Mouse (Mus musculus): ENCODE measurements at regions not wholly inside any gene's neighbourhood (a gene's known extent, or its start where the extent isn't known, plus 50 kb on each side); places are given as distances from the start of the nearest gene placed in this dataset.
"Not testable (repeated sequence)": the region's sequence is repeated elsewhere in the genome, so short reads cannot be mapped to it uniquely, and the experiment has no call there.

DNA sequence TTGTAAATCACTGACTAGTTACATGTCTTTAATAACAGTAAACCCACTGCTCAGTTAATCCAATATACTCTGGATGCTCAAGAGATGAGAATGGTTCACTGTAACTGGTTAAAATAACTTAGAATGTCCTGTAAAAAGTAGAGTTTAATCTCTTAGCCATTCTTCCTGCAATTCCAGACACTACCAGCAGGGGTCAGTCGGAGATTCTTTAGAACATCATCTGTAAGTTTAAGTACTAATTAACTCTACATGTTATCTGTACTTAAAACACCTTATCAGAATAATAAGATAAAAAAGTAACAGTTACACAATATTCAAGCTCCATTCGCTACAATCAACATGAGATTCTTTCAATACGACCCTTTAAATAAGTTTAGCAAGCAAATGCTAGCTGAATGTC lies 58.7 kb upstream of the Olig3 start:
- no peak for DNase-seq (ENCODE audit: low spot score in 2 of 2)

DNA sequence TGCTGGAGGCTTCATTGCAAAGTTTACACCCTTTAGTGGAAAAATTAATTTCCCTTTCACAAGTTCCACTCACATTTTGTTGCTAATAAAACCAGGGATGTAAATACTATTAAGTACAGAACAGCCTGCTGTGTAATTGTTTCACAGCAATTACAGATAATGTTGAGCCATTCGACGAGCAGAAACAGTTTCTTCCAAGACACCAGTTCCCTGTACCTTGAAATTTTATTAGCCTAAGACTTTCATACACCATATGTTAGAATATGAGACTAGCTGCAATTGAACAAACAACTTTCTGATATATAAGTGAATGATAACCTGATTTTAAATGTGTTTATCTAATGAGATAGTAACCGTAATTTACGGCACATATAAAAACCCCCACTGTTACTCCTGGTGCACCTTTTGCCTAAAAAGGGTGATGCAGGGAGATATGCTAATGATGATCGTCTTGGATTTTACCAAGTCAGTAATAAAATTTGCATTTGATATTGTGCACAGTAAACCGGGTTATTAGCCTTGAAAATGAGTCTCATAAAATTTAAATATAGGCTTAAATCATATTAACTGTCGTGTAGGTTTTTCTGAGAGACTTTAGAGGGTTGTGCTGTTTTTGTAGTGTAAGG lies 60.8 kb upstream of the Olig3 start:
- DNase-seq (ENCODE audit: low spot score in 2 of 2): no peak

DNA sequence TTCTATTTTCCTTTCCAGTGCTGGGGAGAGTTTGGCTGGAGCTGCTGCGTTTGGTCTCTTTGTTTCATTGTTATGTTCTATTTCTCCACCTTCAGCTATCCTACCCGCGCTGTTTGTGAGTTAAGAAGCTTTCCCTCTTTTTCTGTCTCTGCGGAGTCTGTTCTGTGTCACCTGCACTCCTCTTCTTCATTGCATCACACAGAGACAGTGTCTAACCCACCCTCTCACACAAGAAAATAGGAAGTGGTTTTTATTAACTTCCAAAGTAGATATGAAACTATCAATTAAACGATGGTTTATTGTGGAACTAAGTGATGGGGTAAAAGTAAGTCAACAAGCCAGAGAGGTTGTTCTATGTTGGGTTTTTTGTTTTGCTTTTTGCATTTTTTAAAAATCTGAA lies 64.9 kb upstream of the Olig3 start:
- no peak for DNase-seq (ENCODE audit: low spot score in 2 of 2)

DNA sequence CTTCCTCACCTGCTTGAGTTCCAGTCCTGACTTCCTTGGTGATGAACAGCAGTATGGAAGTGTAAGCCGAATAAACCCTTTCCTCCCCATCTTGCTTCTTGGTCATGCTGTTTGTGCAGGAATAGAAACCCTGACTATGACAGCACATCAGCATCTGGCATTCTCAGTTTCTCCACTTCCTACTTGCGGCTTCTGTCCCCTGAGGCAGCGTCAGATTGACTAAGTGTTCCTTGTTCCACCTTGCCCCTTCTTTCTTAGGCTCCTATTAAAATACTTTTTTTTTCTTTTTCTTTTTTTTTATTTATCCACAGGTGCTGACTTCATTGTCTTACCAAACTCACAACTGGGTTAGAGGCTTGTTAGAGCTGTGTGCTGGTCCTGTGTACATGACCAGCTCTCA lies 65.3 kb upstream of the Olig3 start:
- not testable (repeated sequence) for DNase-seq (ENCODE audit: low spot score in 2 of 2)

DNA sequence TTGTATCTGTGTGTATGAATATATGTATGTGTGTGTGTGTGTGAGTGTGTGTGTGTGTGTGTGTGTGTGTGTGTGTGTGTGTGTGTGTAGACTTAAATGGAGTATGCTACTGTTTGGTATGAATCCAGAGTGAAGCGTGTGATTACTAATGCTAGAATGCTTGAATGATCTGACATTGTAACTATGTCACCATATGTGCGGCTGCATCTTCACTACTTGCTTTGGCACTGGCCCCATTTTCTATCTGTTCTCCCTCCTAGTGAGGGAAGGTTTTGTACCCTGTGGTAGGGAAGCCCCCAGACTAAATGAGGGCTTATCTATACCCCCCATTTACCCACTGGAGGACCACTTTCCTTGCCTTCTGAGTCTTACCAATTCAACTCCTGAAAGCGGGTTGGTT lies 74.2 kb upstream of the Olig3 start:
- DNase-seq (ENCODE audit: low spot score in 2 of 2): no peak

DNA sequence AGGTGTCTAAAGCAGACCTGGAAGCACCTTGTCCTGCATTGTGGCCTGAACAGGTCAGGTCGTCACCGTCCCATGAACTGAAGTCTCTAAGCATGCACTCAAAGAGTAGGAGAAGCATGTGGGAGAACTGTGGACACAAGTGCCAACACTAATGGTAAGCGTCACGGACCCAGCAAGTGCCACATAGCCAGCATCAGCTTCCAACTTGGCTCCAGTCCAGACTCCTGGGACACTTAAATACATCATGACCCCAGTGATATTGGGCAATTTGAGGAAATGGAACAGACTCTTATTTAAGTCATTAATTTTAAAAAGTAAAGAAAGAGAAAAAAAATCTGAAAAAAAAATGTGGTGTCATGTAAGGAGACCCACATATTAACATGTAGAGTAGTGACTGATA lies 75.3 kb upstream of the Olig3 start:
- DNase-seq (ENCODE audit: low spot score in 2 of 2): no peak

DNA sequence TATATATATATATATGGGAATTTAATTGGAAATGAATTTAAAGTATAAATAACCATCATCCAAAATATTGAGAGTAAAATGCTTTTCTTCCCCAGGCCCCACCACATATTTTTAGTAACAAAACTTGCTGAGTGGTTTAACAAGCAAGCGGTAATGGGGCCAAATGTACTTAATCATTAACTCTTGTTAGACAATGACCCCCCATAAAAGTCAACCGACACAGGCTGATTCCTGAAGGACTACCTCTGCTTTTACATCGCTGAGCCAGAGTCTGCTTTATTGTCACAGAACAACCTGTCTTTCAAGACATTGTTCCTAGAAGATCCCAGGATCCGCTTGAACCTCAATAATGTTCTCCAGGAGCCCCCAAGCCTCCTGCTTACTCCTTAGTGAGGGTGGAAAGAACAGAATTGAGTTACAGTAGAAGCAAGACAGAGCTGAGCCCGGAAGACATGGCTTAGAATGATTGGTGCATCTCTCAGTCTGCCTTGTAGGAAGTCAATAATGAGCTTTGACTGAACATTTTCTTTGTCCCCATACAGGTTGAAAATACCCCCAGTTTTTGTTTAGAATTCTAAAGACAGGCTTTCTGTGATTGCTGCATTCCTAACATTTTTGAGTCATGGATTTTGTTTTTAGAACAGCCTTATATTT lies 78.0 kb upstream of the Olig3 start:
- DNase-seq (ENCODE audit: low spot score in 2 of 2): no peak

DNA sequence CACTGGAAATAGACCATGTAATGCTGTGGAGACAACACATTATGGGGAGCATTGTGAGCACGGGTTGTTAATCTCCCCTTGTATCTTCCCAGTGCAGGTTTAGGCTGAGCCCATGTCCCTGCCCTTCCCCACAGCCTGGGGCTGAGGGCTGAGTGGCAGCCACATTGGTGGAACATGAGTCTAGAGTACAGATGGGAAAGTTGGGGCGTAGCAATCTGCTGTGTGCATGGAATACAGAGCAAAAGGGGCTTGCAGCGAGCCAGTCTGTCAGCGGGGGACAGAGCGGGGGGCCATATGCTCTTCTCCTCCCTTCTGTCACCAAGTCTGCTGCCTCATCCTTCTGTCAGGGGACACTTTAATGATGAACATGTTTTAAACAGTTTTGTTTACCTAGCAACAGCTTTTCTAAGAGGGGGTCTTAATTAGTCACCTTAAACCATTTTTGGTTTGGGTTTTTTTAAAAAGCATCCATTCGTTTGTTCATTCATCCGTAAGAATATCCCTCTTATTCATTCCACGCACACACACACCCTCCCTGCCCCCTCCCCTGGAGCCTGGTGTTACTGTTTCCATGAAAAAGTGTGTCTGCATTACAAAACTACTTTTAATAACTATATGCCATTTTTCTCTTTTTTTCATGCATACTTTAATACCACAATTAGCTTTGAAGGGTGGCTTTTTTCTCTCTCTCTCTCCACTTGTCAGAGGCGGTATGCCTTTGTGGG lies 79.1 kb upstream of the Olig3 start:
- peak in 1 of 2 experiments; percentile 13 for DNase-seq (ENCODE audit: low spot score in 2 of 2)

DNA sequence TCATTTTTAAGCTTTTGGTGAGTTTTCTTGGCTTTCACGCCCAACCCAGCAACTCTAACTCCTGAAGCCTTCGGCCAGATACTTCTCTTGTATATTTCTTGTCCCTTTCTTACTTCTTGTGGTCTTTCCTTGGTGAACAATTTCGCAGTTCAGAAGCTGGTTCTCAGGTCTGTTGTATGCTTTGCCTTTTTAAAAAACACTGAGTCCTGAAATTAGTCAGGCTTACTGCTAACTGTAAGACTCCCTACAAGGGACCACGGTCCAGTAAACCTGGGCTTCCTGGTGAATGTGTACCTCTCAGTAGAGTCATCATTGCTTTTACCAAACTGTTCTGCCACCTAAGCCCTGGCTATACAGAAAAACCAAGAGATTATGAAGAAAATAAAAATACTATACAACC lies 81.3 kb upstream of the Olig3 start:
- DNase-seq (ENCODE audit: low spot score in 2 of 2): no peak

DNA sequence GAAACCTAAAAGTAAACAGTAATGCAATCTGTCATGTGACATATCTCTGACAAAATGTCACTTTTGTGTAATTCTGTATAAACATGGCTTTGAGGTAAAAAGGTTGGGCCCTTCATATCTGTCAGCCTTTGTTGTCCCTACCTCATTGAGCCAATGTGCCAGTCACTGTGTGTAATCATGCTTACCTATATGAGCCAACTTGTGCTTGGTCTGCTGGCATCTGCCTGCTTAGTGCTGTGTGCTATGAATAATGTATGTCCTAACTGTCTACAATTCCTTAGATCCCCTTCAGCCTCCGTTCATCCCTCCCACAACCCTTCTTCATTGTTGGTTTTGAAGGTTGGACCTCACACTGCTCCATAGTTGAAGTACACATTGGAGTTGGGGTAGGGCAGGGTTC lies 86.9 kb upstream of the Olig3 start:
- no peak for DNase-seq (ENCODE audit: low spot score in 2 of 2)

DNA sequence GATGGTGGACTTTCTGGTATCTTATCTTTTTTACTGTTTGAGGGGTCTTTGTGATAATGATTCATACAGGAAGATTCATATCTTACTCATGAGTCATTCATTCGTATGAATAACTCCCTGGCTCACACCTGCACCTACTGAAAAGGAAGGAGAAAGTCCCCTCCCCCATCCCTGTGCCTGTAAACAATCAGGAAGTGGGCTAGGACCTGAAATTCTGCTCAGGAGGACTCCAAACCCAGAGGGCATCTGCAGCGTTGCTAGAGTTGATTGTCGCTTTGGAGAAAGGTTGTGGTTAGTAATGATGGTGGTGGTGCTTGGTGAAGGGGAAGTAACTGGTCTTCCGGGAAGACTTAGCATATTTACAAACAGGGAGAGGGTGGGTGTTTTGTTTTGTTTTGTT lies 88.3 kb upstream of the Olig3 start:
- DNase-seq (ENCODE audit: low spot score in 2 of 2): no peak

DNA sequence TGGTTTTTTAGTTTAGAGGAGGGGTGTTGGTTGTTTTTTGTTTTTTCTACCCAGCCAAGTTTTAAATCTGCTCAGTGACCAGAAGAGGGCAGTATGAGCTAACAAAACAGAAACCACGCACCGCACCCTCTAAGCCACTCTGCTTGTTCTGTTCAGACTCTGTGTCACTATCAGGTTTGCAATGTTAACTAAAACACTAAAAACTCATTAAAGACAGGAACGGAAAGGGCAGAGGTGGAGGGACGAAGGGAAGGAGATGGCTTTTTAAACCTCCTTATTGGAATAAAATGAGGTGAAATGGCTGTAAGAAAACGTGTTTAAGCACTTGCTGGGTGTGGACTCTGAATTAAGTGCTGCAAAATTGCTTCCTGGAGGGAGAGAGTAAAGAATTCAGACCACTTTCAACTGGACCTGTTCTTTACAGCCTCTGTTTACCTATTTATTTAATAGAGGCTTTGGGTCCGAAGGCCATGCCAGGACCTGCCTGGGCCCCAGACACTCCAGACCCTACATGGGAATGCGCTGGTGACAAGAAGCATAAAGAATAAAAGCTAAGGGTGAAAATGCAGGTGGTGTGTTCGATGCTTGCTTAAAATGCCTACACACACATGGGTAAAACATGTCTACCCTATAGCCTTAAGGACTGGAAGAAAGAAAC lies 116.1 kb upstream of the Olig3 start:
- DNase-seq (ENCODE audit: low spot score in 2 of 2): peak; percentile 32 to 44

DNA sequence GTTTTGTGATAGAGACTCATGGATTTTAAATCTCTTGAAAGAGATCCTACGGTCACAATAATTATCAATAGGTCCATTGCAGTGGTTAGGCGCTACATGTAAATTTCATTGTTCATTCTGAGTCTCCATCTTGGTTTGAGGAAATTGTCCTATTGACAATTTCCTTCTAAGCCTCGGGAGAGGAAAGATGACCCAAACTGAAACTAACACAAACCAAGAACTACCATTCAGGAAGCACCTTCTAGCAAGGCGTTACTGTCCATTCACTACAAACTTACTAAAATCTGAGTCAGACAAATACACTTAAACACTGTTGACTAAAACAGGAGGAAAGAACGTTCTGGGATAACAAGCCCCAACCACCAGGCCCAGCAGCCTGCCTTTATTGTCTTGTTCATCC lies 140.1 kb upstream of the Olig3 start:
- no peak for DNase-seq (ENCODE audit: low spot score in 2 of 2)

DNA sequence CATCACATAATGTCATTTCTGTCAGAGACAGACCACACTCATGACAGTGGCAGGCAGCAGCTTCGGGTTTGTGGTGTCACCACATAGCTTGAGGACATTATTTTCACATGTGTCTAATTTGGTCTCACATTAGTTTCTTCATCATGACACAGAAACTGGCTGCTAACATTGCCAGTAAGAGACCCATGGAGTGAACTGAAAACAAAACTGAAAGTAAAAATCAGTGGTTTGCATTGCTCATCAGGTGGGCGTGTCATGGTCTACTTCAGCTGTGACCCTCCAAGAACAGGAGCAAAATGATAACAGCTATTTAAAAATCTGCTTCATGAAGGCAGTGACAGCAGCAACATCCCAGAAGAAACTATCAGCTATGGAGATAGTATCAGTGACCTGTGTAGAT lies 146.6 kb upstream of the Olig3 start:
- DNase-seq (ENCODE audit: low spot score in 2 of 2): no peak

DNA sequence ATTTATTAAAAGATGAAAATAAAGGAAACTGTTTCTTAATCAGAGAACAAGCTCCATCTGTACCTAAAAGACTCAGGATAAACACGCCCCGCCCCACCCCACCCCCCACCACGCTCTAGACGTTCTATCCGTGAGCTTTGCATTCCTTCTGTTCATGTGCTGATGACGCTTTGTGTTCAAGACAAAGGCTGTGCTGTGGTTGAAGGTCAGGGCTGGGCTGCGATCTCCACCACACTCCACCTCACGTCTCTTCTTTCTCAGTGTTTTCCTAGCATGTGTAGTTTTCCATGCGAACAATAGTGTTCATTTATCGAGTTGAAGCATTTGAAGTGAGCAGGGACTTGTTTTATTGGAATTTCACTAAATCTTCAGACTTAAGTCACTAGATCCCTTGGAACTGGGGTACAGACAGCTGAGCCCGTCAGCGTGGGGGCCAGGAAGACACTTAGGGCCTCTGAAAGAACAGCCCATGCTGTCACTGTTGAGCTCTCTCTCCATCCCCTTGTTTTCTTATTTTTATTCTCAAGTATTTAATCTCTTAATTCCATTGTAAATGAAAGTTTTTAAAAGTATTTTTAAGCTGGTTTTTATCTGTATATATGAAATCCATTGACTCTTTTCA lies 148.1 kb upstream of the Olig3 start:
- no peak for DNase-seq (ENCODE audit: low spot score in 2 of 2)

DNA sequence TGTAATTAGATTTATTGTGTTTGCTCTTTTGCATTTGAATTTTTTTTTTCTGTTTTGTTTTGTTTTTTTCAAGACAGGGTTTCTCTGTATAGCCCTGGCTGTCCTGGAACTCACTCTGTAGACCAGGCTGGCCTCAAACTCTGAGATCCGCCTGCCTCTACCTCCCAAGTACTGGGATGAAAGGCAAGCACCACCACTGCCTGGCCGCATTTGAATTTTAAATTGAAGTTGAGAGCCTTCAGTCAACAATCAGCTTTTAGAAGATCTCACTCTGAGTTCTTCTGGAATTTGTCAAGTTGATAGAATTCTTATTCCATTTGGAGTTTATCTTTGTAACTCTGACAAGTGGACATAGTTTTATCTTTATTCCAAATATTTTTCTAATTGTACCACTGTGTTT lies 148.8 kb upstream of the Olig3 start:
- no peak for DNase-seq (ENCODE audit: low spot score in 2 of 2)

DNA sequence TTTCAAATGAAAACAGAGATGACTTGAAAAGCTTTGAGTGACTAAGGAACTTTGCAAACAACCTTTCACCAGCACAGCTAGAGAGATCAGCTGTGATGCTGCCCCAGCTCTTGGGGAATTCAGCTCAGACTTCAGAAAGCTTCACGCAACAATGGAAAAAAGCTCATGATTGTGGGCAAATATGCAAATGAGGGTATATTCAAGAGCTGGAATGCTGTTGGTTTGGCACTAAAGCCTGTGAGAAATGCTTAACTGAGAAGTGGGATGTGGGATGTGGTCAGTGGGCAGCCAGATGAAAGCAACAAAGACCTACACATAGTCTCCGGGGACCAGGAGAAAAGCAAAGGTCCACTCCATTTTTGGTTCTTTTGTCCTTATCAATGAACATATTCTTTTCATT lies 156.0 kb upstream of the Olig3 start:
- DNase-seq (ENCODE audit: low spot score in 2 of 2): no peak

DNA sequence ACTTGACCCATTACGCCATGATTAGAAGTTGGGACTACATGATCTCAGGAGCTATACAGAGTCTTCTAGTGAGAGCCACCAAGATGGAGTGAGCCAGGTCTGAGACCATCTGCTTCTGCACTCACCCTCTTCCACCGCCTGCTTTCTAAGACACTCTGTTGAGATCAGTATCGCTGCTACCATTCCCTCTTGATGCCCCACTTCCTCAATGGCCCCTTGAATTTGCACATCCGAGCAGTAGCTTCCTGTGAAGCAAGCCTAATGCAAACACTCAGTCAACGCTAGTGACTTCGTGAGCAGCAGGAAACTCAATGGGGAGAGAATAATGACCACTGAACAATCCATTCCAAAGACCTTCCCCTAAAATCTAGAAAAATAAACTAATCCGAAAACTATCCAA lies 160.7 kb upstream of the Olig3 start:
- no peak for DNase-seq (ENCODE audit: low spot score in 2 of 2)

DNA sequence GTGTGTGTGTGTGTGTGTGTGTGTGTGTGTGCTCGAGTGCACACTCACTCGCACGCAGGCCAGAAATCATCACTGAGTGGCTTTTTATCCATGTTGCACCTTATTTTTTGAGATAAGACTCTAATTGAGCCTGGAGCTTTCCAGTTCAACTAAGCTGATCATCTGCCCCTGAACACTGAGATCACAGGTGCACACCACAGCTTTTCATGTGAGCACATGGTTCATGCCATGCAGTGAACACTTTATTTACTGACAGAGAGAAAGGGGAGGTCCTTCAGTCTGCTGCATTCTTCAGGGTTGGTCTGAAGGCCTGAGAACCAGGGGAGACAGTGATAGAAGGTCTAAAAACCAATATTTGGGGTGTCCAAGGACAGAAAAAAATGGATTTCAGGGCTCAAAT lies 161.7 kb upstream of the Olig3 start:
- no peak for DNase-seq (ENCODE audit: low spot score in 2 of 2)

DNA sequence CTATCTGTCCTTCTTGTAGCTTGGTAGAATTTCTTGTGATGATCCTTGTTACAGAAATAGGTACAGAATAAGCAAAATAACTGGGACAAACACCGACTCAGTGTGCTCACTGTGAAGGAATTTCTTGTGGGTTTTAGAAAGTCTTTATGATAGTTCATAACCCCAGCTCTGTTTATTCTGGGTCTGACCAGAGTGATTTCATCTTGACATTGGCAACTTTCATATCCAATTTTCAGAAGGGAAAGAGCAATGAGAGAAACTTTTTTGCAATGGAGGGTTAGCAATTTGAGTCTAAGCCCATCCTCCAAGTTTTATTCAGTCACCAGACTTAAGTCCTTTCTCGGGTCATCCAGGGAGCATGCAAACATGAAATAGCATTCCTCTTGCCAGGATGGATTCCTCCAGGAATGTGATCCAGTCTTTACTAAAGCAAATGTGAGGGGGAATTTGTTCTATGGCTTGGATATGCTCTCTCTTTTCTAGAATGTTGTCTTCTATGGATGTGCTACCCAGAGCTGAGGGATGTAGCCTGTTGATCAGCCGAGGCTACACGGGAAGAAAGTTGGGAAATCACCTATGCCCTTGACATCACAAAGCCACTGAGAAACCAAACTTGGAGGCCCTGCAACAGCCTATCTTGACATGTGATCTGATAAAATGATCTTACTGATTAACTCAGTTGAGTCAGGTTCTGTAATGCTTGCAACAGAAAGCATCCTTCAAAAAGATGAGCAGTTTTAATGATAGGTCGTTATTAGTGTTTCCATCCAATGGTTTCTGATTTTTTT lies 163.2 kb upstream of the Olig3 start:
- DNase-seq (ENCODE audit: low spot score in 2 of 2): no peak

DNA sequence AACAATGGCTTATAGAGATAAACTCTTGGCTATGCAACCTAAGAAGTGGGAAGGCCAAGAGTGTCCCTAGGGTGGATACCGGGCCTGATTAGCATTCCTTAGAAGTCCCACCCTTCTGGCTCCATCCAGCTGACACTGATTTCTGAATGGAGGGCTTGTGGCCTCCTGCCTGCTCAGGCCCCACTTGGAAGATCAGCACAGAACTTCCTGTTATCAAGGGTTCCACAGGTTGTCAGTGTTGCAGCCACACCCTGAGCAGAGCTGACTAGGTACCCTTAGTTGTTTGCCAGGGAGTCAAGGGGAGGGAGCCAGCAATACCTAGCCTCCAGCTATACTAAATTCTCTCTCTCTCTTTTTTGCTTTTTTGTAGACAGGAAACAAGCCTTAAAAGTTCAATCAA lies 164.1 kb upstream of the Olig3 start:
- no peak for DNase-seq (ENCODE audit: low spot score in 2 of 2)
